9 mouse cellular contexts compared by ENCODE assay signal in genomic region chr2:160649072-160649471, GRCm38 (mm10). TPM values are rescaled to one million over a fixed set of nuclear protein-coding genes. Genes with fewer than 3 reads are reported as not detected.
DNase-seq lines count a peak whose midpoint lies in the region; ATAC-seq and TF ChIP-seq lines count a peak whose summit lies in the region.
"Had no signal": no experiment of that assay in that cellular context is flagged by ENCODE, and none has a peak within 500 bp of the region (broad histone marks: within the 10 kb centered on the region; RNA-seq: fewer than 3 reads in every experiment).

No protein-coding gene starts in this region.

- no peak for ATAC-seq in forebrain, embryonic 12.5 days (ENCODE audit: low FRiP score)
- no peak for ATAC-seq in neural tube, embryonic 12.5 days (ENCODE audit: low FRiP score, low read depth)

- no peak for DNase-seq in layer of hippocampus, adult 2 months (ENCODE audit: low spot score in 2 of 2)
- DNase-seq in layer of hippocampus, adult 18-20 months (ENCODE audit: low spot score in 2 of 2) = no peak
- DNase-seq in limb, embryonic 10.5 days (ENCODE audit: low spot score) = no peak
- DNase-seq in urinary bladder, postnatal 4 days (ENCODE audit: low spot score in 2 of 2) = no peak
- no peak for DNase-seq in cerebellum, adult 9-11 months
- no peak for DNase-seq in ovary, postnatal 10 days (ENCODE audit: low spot score)
- DNase-seq: kidney, postnatal 14 days had no signal

- peak overlapping the region; percentile 83 for H3K4me3 ChIP-seq in layer of hippocampus, adult 2 months
- peak overlapping the region; percentile 94 for H3K4me3 ChIP-seq in forebrain, embryonic 12.5 days (replicated peaks)
- H3K4me3 ChIP-seq in limb, embryonic 10.5 days = peak overlapping the region; percentile 99
- peak overlapping the region; percentile 19; the same call in 1 of the 2 replicates for H3K4me3 ChIP-seq in neural tube, embryonic 12.5 days

- no peak for TF ChIP-seq CTCF in layer of hippocampus, adult 2 months (conservative IDR thresholded peaks at IDR 0.05)

- no peaks in the 10 kb centered on the region for H3K27me3 ChIP-seq in forebrain, embryonic 12.5 days
- no peaks in the 10 kb centered on the region for H3K27me3 ChIP-seq in limb, embryonic 10.5 days (ENCODE audit: low read depth, poor library complexity, severe bottlenecking)
- H3K27me3 ChIP-seq in neural tube, embryonic 12.5 days (replicated peaks) = no peaks in the 10 kb centered on the region

- WGBS in forebrain, embryonic 12.5 days = 89% methylated on average over 2 of the region's 2 CpGs
- 92% methylated on average over 2 of the region's 2 CpGs for WGBS in limb, embryonic 10.5 days
- 86% methylated on average over 2 of the region's 2 CpGs for WGBS in neural tube, embryonic 12.5 days

- no peaks in the 10 kb centered on the region for H3K9me3 ChIP-seq in forebrain, embryonic 12.5 days
- H3K9me3 ChIP-seq in limb, embryonic 10.5 days (replicated peaks) = no peaks in the 10 kb centered on the region
- no peaks in the 10 kb centered on the region for H3K9me3 ChIP-seq in neural tube, embryonic 12.5 days

- peaks cover 16% of the 10 kb centered on the region for H3K36me3 ChIP-seq in forebrain, embryonic 12.5 days (replicated peaks)
- peaks cover 41% of the 10 kb centered on the region for H3K36me3 ChIP-seq in limb, embryonic 10.5 days
- peaks cover 15% of the 10 kb centered on the region for H3K36me3 ChIP-seq in neural tube, embryonic 12.5 days

- H3K4me1 ChIP-seq in forebrain, embryonic 12.5 days = peaks cover 30% of the 10 kb centered on the region
- peaks cover 23% of the 10 kb centered on the region for H3K4me1 ChIP-seq in limb, embryonic 10.5 days
- peaks cover 22% of the 10 kb centered on the region for H3K4me1 ChIP-seq in neural tube, embryonic 12.5 days

- peak overlapping the region; percentile 41; the same call in 1 of the 2 replicates for H3K9ac ChIP-seq in forebrain, embryonic 12.5 days
- 0 out of 2 replicates have a peak overlapping the region, but pooled peaks have one; percentile 21 for H3K9ac ChIP-seq in neural tube, embryonic 12.5 days

- no peak overlapping the region for H3K27ac ChIP-seq in layer of hippocampus, adult 2 months
- no peak overlapping the region for H3K27ac ChIP-seq in forebrain, embryonic 12.5 days
- H3K27ac ChIP-seq in limb, embryonic 10.5 days = no peak overlapping the region
- H3K27ac ChIP-seq in neural tube, embryonic 12.5 days = no peak overlapping the region

- H3K4me2 ChIP-seq in forebrain, embryonic 12.5 days = peak overlapping the region; percentile 81
- peak overlapping the region; percentile 81 for H3K4me2 ChIP-seq in neural tube, embryonic 12.5 days (replicated peaks)

RNA-seq across cellular contexts. Expression of gene Top1, which starts 3.4 kb away (rescaled TPM):
- total RNA-seq in layer of hippocampus, adult 2 months (2021) = 10 to 100 TPM; 79.4 to 83.9 TPM
- total RNA-seq in layer of hippocampus, adult 18-20 months (2021) = 10 to 100 TPM; 79.0 to 80.3 TPM
- polyA plus RNA-seq in forebrain, embryonic 12.5 days (2016; fragmentation: Nextera tagmentation; extraction: Ambion mirVana) = 146 and 148 TPM in 2 replicates
- 96.6 and 107 TPM in 2 replicates for polyA plus RNA-seq in limb, embryonic 10.5 days (2016; fragmentation: Nextera tagmentation; extraction: Ambion mirVana)
- polyA plus RNA-seq in neural tube, embryonic 12.5 days (2016; fragmentation: Nextera tagmentation; extraction: Ambion mirVana) = 106 and 118 TPM in 2 replicates

Comparison
In these comparisons a context has a peak if more than half of its experiments do, and no peak if none do; other contexts are left out.
1. H3K4me3 ChIP-seq: peak in every context shown above with its lines; median percentile 99 in limb, embryonic 10.5 days; 94 in forebrain, embryonic 12.5 days; 83 in layer of hippocampus, adult 2 months; 19 in neural tube, embryonic 12.5 days.